Mouse (Mus musculus) liver, embryonic 16.5 days (tissue): ENCODE measurements around the gene Vps13c. TPM values are rescaled to one million over a fixed set of nuclear protein-coding genes. Genes with fewer than 3 reads are reported as not detected.

ENCODE experiments used
- ATAC-seq: fragments of 200-750 bp; cut with Nextera tagmentation; 2 replicates; pipeline ENCODE4 v1.8.0; 2017; ENCODE audit warnings: low read depth, mild to moderate bottlenecking, moderate number of reproducible peaks, moderate library complexity
- H3K27ac ChIP-seq: fragments of 300-500 bp; sonication (generic); 2 replicates; pipeline ENCODE4 v1.5.1; 2014; ENCODE audit warnings: mild to moderate bottlenecking, low read length
- H3K27me3 ChIP-seq: fragments of 300-500 bp; sonication (generic); 2 replicates; pipeline ENCODE4 v1.6.1; 2014; ENCODE audit warnings: low read depth, low read length, mixed read lengths; ENCODE audit not compliant: control insufficient read depth, insufficient read depth
- H3K36me3 ChIP-seq: fragments of 300-500 bp; sonication (generic); 2 replicates; pipeline ENCODE4 v1.6.1; 2014; ENCODE audit warnings: mild to moderate bottlenecking; ENCODE audit not compliant: control insufficient read depth, insufficient read depth
- H3K4me1 ChIP-seq: fragments of 300-500 bp; sonication (generic); 2 replicates; pipeline ENCODE4 v1.6.1; 2014; ENCODE audit warnings: low read depth, low read length, mixed read lengths; ENCODE audit not compliant: control insufficient read depth
- H3K4me2 ChIP-seq: fragments of 300-500 bp; sonication (generic); 2 replicates; pipeline ENCODE4 v1.6.1; 2014; ENCODE audit warnings: low read depth, low read length, mixed read lengths
- H3K4me3 ChIP-seq: fragments of 300-500 bp; sonication (generic); 2 replicates; pipeline ENCODE4 v1.5.1; 2014; ENCODE audit warnings: low read depth, mild to moderate bottlenecking, low read length
- H3K9ac ChIP-seq: fragments of 300-500 bp; sonication (generic); 2 replicates; pipeline ENCODE4 v1.6.1; 2014; ENCODE audit warnings: low read depth, low read length
- H3K9me3 ChIP-seq: fragments of 300-500 bp; sonication (generic); replicated peaks from 2 replicates; pipeline ENCODE4 v1.6.1; 2016; ENCODE audit warnings: low read length; ENCODE audit not compliant: control insufficient read depth
- WGBS: fragments of 180-500 bp; shearing (Covaris S2); extraction: QIAGEN DNeasy Blood & Tissue Kit; methylation state at CpG from one replicate; pipeline ENCODE4 v1.1.7; 2014; ENCODE audit not compliant: insufficient replicate concordance; 5-methylcytosine and 5-hydroxymethylcytosine counted together
- polyA plus RNA-seq: library from polyadenylated mRNA; unstranded; fragments of >200 nt; fragmentation: Nextera tagmentation; extraction: Ambion mirVana; gene quantifications from 2 replicates; pipeline ENCODE4 v1.2.1, GENCODE M21; 2015

Gene Vps13c
- polyA plus RNA-seq, 1 experiment from 2014 or later, result 4.4 TPM

GRCm38 (mm10) chr9:67922350-67922749 lies 82.2 kb downstream of the Vps13c start:
- no peaks in the 10 kb centered on the region for H3K27me3 ChIP-seq
- no peak overlapping the region for H3K9ac ChIP-seq
- H3K4me1 ChIP-seq, result no peaks in the 10 kb centered on the region
- H3K9me3 ChIP-seq, result no peaks in the 10 kb centered on the region
- 84% methylated on average over 5 of the region's 5 CpGs for WGBS
- H3K36me3 ChIP-seq, result peaks cover 26% of the 10 kb centered on the region
- H3K4me3 ChIP-seq, result no peak overlapping the region
- no peak overlapping the region for H3K27ac ChIP-seq
- H3K4me2 ChIP-seq, result no peak overlapping the region
- ATAC-seq, result no peak

- Histone ChIP-seq H3K27me3 (no peaks in the 10 kb centered on the region), H3K9ac (no peak overlapping the region), H3K4me1 (no peaks in the 10 kb centered on the region), H3K9me3 (no peaks in the 10 kb centered on the region), H3K4me2 (no peak overlapping the region), H3K36me3 (peaks cover 24% of the 10 kb centered on the region), H3K4me3 (no peak overlapping the region), H3K27ac (no peak overlapping the region)
- WGBS, result 70% methylated on average over 7 of the region's 7 CpGs
- no peak for ATAC-seq
Measured at GRCm38 (mm10) chr9:67930629-67931028, 90.4 kb downstream of the Vps13c start.

DNA sequence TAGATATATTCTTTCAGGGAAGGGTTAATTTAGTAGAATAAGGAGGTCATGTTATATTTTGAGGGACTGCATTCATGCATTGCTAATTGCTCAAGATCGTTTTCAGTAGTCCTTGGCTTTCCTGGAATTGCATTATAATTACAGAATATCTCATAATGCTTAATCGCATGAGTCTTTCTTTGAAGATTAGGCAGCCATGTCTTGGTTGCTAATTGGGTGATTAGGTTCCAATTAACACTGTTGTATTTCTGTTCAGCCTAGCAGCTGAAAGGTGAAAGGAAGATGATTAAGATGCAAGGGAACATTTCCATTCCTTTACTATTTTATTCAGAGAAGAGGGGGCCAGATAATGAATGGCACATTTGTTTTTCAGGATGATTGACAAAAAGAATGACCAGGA lies 97.1 kb downstream of the Vps13c start:
- Histone ChIP-seq H3K27ac (no peak overlapping the region), H3K4me3 (no peak overlapping the region), H3K4me1 (no peaks in the 10 kb centered on the region), H3K36me3 (peaks cover 27% of the 10 kb centered on the region), H3K9me3 (no peaks in the 10 kb centered on the region), H3K9ac (no peak overlapping the region), H3K27me3 (no peaks in the 10 kb centered on the region), H3K4me2 (no peak overlapping the region)
- ATAC-seq, result no peak
- 82% methylated on average over 2 of the region's 2 CpGs for WGBS

DNA sequence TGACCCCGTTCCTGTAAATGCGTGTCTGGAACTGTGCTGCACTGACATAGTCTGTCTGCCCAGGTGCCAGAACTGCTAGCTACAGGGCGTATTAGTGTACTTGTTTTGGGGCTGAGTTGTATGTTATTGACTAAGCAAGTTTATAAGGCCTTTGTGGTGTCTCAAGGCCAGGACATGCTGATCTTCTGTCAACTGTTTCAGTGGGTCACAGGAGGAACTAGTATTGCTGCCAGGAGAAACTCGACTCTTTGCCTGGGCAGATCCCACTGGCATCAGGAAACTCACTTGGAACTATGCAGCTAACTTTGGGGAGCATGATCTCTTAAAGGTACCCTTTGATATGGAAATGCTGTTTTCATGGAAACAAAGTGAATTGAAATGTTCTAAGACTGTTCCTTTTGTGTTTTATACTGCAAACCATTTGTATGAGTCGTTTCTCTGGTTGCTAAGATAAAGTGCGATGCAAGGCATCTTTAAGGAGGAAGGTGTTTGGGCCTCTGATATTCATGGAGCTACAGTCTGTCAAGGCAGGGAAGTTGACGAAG lies 115.3 kb downstream of the Vps13c start:
- 70% methylated on average over 7 of the region's 7 CpGs for WGBS
- Histone ChIP-seq H3K36me3 (peaks cover 20% of the 10 kb centered on the region), H3K9ac (no peak overlapping the region), H3K4me2 (no peak overlapping the region), H3K4me3 (no peak overlapping the region), H3K27me3 (no peaks in the 10 kb centered on the region), H3K4me1 (no peaks in the 10 kb centered on the region), H3K9me3 (no peaks in the 10 kb centered on the region), H3K27ac (no peak overlapping the region)
- no peak for ATAC-seq

DNA sequence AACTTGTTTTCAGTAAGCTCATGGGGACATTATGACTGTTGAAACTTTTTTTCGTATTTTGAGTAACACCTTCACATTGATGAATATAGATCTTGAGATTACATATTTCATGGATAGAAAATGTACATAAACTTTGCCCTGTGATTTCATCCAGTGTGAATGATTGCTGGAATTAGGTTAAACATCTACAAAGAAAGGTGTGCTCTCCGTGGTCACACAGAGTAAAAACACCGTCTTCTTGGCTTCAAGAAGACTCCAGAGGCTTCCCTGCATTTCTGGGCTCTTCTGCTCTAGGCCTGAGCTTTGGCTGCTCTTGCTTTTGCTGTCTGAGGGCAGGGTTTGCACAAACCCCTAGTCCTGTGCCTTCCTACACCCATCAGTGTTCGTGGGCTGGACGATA lies 121.8 kb downstream of the Vps13c start:
- no peak overlapping the region for H3K9ac ChIP-seq
- ATAC-seq, result no peak
- H3K27me3 ChIP-seq, result no peaks in the 10 kb centered on the region
- no peak overlapping the region for H3K4me3 ChIP-seq
- no peaks in the 10 kb centered on the region for H3K9me3 ChIP-seq
- peaks cover 21% of the 10 kb centered on the region for H3K36me3 ChIP-seq
- no peak overlapping the region for H3K27ac ChIP-seq
- no peaks in the 10 kb centered on the region for H3K4me1 ChIP-seq
- H3K4me2 ChIP-seq, result no peak overlapping the region
- WGBS, result 80% methylated on average over 5 of the region's 5 CpGs

GRCm38 (mm10) chr9:67965889-67966288 lies 125.7 kb downstream of the Vps13c start:
- H3K9me3 ChIP-seq, result no peaks in the 10 kb centered on the region
- ATAC-seq, result no peak
- no peak overlapping the region for H3K9ac ChIP-seq

DNA sequence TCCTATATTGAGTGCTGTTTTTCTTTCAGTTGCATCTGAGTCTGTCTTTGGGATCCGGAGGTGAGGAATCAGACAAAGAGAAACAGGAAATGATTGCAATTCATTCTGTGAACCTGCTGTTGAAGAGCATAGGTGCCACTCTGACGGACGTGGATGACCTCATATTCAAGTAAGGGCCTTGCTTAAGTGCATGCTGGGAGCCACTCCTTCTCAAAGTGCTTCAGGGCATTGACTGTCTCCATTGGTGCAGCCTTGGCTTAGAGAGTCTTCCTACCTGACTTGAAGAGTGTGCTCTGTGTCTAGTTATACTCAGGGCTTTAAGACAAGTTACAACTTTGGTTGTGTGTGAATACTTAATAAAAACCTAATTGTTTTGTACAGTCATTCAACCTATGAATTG lies 126.8 kb downstream of the Vps13c start:
- Histone ChIP-seq H3K36me3 (peaks cover 15% of the 10 kb centered on the region), H3K27ac (no peak overlapping the region), H3K27me3 (no peaks in the 10 kb centered on the region), H3K9ac (no peak overlapping the region), H3K9me3 (no peaks in the 10 kb centered on the region), H3K4me1 (no peaks in the 10 kb centered on the region), H3K4me2 (no peak overlapping the region), H3K4me3 (no peak overlapping the region)
- 70% methylated on average over 3 of the region's 3 CpGs for WGBS
- ATAC-seq, result no peak

More at GRCm38 (mm10) chr9:67965889-67966288, 125.7 kb downstream of the Vps13c start:
- Histone ChIP-seq H3K4me2 (no peak overlapping the region), H3K27me3 (no peaks in the 10 kb centered on the region), H3K4me1 (no peaks in the 10 kb centered on the region), H3K36me3 (peaks cover 19% of the 10 kb centered on the region), H3K4me3 (no peak overlapping the region), H3K27ac (no peak overlapping the region)
- WGBS, result 85% methylated on average over 14 of the region's 14 CpGs

DNA sequence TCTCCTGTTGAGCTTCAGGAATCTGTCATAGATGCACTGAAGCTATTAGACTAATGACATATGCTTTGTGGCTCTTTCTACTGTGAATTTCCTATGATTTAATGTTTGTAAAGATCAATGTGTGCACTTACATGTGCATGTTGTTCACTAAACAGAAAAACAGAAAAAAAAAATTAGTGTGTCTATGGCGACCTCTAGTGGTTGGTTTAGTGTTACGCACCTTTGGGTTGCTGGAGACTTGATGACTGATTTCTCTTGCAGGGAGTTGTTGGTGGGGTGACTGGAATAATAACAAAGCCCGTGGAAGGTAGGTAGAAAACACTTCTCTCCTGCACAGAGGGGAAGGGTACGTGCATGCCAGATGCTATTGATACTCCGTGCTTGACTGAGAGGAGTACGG lies 133.3 kb downstream of the Vps13c start:
- Histone ChIP-seq H3K4me2 (no peak overlapping the region), H3K4me1 (no peaks in the 10 kb centered on the region), H3K9ac (no peak overlapping the region), H3K9me3 (no peaks in the 10 kb centered on the region), H3K36me3 (peaks cover 22% of the 10 kb centered on the region), H3K27ac (no peak overlapping the region), H3K4me3 (no peak overlapping the region), H3K27me3 (no peaks in the 10 kb centered on the region)
- 39% methylated on average over 6 of the region's 6 CpGs for WGBS
- ATAC-seq, result no peak

- 81% methylated on average over 9 of the region's 9 CpGs for WGBS
- H3K4me2 ChIP-seq, result no peak overlapping the region
- no peak overlapping the region for H3K27ac ChIP-seq
- no peak for ATAC-seq
- no peaks in the 10 kb centered on the region for H3K27me3 ChIP-seq
- no peak overlapping the region for H3K4me3 ChIP-seq
- H3K4me1 ChIP-seq, result no peaks in the 10 kb centered on the region
- peaks cover 18% of the 10 kb centered on the region for H3K36me3 ChIP-seq
- no peak overlapping the region for H3K9ac ChIP-seq
- H3K9me3 ChIP-seq, result no peaks in the 10 kb centered on the region
Measured at GRCm38 (mm10) chr9:67975491-67975890, 135.3 kb downstream of the Vps13c start.
